Mouse (Mus musculus): ENCODE results near the gene Rnf123.

The Rnf123 gene

GRCm38 (mm10) chr9:108058291-108058690 is 24.9 kb downstream of the Rnf123 start:
- DNase-seq, result no peak

GRCm38 (mm10) chr9:108057262-108057562 is 25.9 kb downstream of the Rnf123 start:
- peak; percentile 14 for DNase-seq

DNA sequence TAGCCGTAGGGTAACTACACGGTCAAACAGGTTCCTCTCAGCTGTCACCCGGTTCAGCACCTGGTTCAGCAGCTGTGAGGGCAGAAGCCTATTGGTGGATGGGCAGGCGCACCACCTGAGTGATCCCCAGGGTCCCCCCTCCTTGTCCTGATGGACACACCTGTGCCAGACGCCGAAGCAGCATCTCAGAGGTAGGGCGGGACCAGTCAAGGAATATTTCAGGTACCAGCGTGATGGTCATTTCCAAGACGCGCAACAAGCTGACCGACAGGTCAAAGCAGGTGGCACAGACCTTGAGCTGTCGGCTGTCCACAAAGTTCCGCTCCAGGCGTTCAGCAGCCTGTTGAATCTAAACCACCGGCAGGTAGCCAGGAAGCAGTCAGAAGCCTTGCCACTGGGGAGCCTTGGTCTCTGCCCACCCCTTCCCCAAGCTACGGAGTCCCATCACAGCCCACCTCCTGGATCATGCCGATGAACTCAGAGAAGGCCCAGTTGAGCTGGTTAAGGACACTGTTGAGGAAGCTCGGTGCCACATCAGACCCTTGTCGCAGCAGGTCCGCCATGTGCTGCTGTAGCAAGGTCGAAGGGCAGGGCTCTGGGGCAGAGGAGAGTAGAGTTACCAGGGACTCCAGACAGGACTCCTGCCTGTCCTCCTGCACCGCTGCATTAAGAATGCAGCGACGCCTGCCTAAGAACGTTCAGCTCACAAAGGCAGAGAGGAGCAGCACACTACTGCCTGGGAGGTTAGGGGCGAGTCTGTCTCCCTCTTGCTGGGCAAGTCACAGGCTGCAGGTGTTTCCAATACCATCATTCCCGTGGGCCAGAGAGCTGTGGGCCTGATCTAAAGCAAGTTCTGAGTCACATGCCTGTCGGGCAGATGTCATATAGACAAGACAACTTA is 26.5 kb downstream of the Rnf123 start:
- peak; percentile 16 for DNase-seq

GRCm38 (mm10) chr9:108055661-108056237 is 27.4 kb downstream of the Rnf123 start:
- no peak for DNase-seq

DNA sequence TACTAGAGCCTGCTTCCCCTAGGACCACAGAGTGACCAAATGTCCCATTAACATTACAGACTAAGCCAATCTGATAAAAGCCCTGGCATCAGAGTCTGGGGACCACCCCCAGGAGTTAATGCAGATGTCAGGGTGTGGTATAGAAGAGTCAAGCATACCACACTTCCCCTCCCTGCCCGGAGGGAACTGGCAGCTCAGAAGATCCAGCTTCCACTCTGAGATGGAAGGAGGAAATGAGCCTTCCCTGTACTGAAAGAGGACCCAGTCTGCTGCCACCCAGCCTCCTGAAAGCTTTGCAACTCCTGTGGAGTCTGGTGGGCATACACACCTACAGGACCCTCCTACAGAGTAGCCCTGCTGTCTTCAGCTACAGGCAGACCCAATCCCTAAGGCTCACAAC is 28.1 kb downstream of the Rnf123 start:
- DNase-seq, result no peak

GRCm38 (mm10) chr9:108054331-108055040 is 28.7 kb downstream of the Rnf123 start:
- DNase-seq, result no peak

- no peak for DNase-seq
Measured at GRCm38 (mm10) chr9:108053665-108054225, 29.4 kb downstream of the Rnf123 start.

GRCm38 (mm10) chr9:108052885-108053664 is 30.1 kb downstream of the Rnf123 start, which contains the start of gene Amigo3:
Gene Amigo3 (plus strand): TSS chr9:108053159.
- peak; percentile 98 for DNase-seq

DNA sequence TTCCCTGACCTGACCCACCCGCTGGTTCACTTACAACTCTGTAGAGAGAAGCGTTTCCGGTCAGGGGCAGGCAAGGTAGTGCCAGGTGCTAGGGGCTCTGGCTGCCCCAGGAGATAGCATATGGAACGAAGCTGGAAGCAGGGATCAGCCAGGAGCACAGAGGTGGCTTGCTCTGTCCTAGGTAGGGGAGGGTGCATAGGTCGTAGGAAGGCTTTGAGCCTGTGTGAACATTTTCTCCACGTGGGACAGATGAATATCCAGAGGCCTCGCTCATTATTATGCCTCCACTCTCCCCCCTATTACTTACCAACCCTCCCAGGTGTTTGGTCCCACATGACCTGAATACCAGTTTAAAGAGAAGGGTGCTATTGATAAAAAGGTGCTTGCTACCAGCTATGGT is 30.7 kb downstream of the Rnf123 start:
- no peak for DNase-seq

GRCm38 (mm10) chr9:108051931-108052220 is 31.3 kb downstream of the Rnf123 start:
- DNase-seq, result no peak

DNA sequence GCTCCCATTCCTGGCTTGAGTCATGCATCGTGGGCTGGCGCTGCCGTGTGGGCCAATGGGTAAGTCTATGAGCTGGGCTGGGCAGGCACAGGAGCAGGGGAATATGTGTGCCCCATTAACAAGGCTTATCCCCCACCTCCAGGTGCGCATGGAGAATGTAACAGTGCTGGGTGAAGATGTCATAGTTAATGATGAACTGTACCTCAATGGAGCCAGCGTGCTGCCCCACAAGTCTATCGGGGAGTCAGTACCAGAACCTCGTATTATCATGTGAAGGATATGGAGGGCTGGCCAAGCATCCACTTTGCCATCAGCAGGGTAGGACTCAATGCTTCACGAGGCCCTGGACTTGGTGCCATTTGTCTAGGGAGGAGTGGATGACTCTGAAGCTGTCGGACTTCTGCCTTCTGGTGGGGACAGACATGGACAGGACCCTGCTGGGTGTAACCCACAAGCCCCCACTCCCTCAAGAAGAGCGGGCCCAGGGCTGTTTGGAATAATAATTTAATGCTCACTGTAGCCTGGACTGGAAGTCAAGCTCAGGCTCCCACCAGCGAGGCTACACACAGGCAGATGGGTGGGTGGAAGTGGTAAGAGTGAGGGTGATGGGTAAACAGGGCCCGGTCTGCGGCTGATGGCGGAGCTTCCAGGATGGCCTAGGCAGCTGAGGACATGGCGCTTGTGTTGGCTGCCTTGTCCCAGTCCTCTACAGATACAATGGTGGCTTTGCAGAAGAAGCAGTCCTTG is 31.8 kb downstream of the Rnf123 start:
- DNase-seq, result no peak

DNA sequence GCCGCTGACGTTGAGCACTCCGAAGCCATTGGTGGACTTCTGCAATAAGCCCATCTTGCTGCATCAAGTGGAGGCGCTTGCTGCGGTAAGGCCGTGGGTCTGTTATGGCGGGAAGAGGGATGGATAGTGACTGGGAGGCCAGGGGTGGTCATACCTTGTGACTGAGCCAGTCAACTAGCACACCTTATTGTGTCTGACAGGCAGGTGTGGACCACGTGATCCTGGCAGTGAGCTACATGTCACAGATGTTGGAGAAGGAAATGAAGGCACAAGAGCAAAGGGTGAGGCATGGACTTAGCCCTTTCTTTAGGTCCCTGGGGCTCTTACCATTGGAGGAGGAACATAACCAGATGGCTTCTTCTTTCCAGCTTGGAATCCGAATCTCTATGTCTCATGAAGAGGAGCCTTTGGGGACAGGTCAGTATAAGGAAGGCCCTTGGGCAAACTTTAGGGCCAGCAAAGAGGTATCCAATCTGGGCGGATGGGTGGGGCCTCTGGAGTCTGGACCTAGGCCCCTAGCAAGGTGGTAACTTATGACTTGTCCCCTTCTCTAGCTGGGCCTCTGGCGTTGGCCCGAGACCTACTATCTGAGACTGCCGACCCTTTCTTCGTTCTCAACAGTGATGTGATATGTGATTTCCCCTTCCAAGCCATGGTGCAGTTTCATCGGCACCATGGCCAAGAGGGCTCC is 33.4 kb downstream of the Rnf123 start:
- no peak for DNase-seq

DNA sequence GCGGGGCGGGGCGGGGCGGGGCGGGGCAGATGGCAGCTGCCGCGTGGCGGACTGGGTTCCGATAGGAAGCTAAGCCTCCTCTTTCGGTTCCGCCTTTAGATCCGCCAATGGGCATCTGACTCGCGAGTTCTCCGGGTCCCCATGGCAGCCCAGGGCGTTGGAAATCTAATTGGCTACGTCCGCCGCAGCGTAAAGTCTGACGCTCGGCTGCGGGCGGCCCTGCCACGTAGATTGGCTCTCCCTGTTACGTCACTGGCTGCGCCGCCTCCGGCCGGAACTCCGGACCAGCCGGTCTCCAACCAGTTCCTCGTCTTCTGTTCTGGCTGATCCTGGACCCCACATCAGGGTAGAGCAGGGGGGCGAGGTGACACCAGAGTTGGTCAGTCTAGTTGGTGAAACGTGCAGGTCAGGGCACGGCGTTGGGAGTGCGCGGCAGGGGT is 34.1 kb downstream of the Rnf123 start, which contains the start of gene Gmppb:
Gene Gmppb, plus strand, starts transcription at position 227 of the 440 bp plus-strand sequence.
- DNase-seq, result peak; percentile 98

GRCm38 (mm10) chr9:108048566-108048955 is 34.6 kb downstream of the Rnf123 start:
- no peak for DNase-seq

DNA sequence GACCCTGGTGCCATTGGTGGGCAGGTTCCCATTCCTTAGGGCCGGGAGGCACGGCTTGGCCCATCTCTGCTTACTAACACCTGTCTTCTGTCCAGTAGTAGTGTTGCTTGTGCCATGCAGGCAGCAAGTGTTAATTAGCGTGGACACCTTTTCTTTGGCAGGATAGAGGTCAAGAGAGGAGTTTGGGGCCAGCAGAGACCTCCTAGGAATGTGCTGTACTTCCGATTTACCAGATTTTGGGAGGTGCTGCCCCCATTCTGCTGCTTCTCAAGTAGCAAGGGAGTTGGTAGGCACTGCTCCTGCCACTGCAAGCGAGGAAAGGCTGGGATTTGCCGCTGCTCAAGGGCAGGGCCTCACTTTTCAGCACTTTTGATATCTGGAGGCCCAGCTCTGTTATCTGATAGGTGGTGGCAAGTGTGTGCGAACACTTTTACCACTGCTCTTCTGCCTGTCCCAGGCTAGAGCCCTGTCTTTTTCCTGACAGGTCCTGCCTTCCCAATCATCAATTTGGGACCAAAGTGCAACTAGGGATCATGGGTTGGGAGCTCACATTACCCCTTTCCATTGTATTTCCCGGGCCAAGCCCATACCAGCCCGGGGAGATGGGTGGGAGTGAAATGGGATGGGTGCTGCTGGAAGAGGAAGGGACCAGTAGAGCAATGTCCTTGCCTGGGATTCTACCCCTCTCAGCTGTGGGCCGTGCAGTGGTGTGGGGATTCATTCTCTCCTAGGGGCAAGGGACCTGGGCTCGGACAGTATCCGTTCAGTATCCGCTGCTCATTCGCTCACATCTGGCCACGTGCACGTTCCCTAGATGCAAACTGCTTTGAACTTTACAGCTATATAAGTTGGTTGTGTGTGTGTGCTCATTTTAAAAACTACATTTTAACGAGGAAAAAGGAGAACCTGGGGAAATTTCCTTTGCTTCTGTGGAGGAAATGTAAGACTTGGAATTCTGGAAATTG is 35.3 kb downstream of the Rnf123 start:
- peak; percentile 5 for DNase-seq

GRCm38 (mm10) chr9:108046582-108046981 is 36.6 kb downstream of the Rnf123 start:
- peak; percentile 18 for DNase-seq

DNA sequence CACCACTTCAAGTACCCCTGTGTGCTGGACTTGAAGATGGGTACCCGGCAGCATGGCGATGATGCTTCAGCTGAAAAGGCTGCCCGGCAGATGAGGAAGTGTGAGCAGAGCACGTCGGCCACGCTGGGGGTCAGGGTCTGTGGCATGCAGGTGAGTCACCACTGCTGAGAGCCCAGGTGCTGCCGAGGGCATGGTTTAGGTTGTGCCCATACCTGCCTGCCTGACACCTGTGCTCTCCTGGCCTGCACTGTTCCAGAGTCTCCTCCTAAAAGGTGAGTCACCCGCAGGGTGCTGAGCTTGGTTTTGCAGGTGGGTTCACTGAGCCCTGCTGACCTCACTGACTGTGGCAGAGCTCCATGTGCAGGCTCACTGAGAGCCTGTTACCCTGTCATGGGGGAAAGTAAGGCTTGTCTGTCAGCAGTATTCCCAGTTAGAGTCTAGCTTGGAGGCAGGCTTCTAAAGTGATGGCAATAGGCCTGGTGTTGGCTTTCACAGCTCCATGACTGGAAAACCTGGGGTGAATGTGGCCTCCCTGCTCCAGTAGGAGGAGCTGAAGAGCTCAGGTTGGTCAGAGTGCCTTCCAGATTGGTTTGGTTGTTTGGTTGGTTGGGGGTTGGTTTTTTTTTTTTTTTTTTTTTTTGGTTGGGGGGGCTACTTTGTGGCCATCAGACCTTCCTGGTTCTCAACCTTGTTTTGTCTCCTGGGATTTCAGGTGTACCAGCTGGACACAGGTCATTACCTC is 38.2 kb downstream of the Rnf123 start:
- peak; percentile 14 for DNase-seq

DNA sequence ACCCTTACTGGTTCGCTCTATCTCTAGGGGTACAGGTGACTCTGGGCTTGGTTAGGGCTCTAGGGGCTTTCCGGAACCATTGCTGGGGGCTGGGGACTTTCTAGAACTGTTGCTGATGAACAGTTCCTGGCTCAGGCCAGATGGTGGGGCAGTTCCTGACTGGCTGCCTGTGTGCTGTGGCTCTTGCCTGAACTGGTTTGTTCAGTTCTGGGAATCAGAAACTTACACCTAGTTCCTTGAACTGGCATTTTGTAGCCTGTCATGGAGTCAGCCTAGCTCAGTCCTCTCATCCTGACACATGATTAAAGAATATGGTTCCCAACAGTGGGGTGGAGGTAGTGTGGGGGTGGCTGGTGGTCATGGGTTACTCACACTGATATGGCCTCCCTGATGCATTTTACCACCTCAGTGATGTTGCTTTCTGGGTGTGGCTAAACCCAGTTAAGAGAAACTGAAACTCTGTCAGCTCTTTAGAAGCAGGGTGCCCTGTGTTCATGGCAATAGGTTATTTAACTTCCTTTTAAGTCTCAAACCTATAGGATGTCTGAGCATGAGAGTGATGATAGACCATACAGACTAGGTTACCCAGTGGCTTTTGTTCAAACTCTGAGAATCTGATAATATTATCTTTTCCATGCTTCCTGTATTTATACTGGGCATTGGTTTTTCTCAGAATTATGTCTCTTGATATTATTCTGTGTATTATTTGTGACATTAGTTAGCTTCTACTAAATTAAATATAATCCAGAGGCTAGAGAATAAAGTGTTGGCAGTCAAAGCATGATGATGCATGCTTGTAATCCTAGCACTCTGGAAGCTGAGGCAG is 47.6 kb downstream of the Rnf123 start:
- DNase-seq, result peak; percentile 13

All from kidney, postnatal 10 days (tissue).